Mouse (Mus musculus): ENCODE measurements around the gene B4galt5.

B4galt5 gene

GRCm38 (mm10) chr2:167303196-167303595, 45.8 kb downstream of the B4galt5 start:
- no peak for DNase-seq (ENCODE audit: low spot score)

- DNase-seq (ENCODE audit: low spot score): no peak
Measured at GRCm38 (mm10) chr2:167302641-167303040, 46.3 kb downstream of the B4galt5 start.

DNA sequence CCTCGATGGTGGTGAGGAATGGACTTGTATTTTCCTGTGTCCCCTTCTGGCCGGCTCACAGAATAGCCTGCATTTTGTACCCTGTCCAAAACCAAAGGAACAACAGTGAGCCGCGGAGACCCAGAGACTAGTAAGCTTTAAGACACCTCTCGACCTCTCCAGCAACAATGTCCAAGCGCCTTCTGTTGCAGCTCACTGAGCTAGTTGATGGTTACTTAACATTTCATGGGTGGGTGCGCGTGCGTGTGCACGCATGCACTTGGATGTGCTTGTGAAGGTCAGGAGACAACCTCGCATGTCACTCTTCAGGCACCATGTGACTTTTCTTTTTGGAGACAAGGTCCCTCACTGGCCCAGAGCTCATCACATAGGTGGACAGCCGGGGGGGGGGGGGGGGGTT, 47.0 kb downstream of the B4galt5 start:
- no peak for DNase-seq (ENCODE audit: low spot score)

GRCm38 (mm10) chr2:167301601-167302000, 47.4 kb downstream of the B4galt5 start:
- DNase-seq (ENCODE audit: low spot score): no peak

DNA sequence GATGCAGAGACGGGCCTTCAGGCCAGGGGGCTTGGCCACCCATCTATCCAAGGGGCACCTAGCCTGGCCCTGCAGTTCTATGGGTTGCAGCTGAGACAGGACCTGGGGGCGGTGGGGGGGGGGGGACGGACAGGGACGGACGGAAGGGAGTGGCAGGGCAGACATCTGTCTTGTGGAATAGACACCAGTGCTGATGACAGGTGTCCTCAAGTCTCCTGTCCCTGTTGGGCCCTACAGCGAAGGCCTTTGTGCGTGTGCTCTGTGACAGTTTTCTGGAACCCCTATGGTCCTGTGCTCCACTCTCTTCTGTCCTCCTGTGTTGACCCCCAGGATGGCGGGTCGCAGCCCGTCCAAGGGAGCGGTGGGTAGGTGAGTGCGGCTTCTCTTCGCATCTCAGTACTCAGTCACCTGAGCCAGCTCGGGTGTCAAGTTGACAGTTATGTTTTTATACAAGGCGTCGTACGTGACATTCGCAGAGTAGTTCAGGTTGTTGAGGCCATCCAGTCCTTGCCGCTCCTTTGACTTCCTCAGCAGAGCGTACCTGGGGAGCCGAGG, 48.0 kb downstream of the B4galt5 start:
- DNase-seq (ENCODE audit: low spot score): no peak

DNA sequence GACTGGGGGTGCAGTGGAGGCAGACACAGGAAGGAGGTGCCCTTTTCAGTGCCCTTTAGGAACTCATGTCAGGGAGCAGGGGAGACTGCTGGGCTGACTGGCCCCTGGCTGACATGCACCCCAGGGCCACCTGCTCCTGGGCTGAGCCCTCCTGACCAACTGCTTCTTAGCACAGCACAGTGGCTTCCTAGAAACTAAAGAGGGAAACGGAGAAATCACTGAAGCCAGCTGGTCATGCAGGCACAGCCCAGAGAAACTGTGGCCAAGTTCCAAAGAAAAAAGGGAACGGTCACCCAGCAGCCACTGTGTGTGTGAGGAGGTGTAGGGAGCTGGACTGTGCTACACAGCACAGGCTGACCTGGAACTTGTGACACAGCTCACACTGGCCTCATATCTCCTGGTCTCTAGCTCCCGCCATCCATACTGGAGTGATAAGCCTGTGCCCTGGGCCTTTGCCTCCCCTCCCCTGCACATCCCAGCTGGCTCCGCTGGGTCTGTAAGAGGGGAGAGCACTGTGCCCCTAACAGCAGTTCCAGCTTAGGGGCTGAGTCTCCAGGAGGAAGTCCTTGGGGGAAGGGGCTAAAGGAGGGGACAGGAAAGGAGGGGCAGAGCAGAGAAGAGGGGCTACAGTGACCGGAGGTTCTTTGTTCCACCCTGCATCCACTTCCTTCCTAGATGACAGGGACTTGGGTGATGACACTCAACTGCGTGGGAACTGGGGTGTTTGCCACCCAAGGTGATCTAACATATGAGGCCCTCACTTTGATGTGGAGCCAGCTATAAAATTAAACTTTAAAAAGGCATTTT, 48.9 kb downstream of the B4galt5 start:
- no peak for DNase-seq (ENCODE audit: low spot score)

- DNase-seq (ENCODE audit: low spot score): no peak
Measured at GRCm38 (mm10) chr2:167298729-167299705, 50.0 kb downstream of the B4galt5 start.

- no peak for DNase-seq (ENCODE audit: low spot score)
Measured at GRCm38 (mm10) chr2:167297985-167298384, 51.0 kb downstream of the B4galt5 start.

DNA sequence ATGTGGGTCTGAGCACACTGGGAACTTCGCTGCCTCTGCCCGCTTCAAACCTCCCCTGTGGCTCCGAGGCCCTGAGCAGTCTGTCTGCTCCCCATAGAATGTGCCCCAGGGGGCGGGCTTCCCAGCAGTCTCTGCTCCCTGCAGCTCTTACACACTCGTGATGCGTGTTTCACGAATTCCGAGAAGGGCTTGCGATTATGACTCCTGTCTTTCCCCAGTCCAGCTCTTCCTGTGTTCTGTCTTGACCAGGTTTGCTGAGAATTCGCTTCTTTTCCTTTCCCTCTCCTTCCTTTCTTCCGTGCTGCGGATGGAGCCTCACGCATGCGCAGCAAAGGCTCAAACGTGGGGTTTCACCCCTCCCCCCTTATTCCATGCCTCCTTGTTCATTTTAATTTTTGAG, 54.1 kb downstream of the B4galt5 start:
- no peak for DNase-seq (ENCODE audit: low spot score)

GRCm38 (mm10) chr2:167294216-167294615, 54.8 kb downstream of the B4galt5 start:
- DNase-seq (ENCODE audit: low spot score): no peak

GRCm38 (mm10) chr2:167293289-167294085, 55.5 kb downstream of the B4galt5 start:
- DNase-seq (ENCODE audit: low spot score): no peak

DNA sequence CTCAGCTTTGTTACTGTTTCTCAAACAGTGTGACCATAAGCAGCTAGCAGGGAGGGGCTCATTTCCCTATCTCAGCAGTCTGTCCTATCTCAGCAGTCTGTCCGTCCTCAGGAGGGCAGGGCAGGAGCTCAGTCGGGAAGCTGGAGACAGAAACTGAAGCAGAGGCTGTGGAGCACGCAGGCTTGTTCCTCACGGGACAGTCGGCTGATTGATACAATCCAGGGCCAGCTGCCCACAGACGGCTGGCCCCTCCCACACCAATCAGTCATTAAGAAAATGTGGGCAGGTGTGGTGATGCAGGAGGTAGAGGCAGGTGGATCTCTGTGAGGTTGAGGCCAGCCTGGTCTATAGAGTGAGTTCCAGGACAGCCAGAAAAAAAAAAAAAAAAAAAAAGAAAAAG, 56.1 kb downstream of the B4galt5 start:
- no peak for DNase-seq (ENCODE audit: low spot score)

DNA sequence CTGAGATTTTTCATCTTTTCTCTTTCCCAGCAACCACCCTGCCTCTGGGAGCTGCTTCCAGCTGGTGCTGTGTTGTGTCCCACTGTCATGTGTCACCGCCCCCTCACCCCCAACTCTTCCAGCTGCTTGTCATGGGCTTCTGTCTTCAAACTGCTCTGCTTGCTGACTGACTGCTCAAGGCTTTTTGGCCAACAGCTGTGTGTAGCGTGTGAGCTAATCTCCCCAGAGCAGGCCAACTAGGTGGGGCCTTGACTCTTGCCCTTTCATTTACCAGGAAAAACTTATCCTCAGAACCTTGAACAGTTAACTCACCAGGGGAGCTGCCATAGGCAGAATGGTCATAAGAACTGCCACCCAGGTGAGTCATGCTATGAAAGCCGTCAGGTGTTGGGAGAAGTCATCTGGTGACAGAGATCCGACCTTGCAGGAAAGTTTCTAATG, 56.8 kb downstream of the B4galt5 start:
- no peak for DNase-seq (ENCODE audit: low spot score)

- DNase-seq (ENCODE audit: low spot score): no peak
Measured at GRCm38 (mm10) chr2:167291656-167292055, 57.3 kb downstream of the B4galt5 start.

DNA sequence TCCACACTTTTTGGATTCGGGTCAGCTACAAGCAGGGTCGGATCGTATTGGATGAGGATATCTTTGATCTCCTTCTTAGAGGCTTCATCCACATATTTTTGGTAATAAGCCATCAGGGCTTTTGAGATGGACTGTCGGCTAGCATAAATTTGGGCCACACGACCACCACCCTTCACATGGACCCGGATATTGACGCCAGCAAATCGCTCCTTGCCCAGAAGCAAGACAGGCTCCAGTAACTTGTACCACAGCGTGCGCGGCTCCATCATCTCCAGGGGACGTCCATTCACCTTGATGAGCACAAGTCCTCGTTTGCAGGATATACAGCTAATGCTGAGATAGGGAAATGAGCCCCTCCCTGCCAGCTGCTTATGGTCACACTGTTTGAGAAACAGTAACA, 67.5 kb downstream of the B4galt5 start:
- DNase-seq (ENCODE audit: low spot score): no peak

DNA sequence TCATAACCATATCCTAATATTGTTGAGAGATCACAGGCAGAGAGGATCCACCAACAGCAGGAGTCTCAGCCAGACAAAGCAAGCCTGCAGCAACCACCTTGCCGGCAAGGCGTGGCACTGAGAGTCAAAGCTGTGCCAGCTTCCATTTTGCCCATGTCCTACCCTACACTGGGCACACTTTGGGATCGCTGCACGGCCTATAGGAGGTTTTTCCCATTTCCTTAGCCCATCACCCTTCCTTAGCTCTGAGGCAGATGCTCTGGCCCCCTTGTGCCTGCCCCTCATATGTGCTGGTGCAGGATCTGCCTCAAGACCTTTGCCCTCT, 68.0 kb downstream of the B4galt5 start:
- DNase-seq (ENCODE audit: low spot score): no peak

- peak; percentile 77 for DNase-seq (ENCODE audit: low spot score)
Measured at GRCm38 (mm10) chr2:167280090-167280985, 68.6 kb downstream of the B4galt5 start.

- DNase-seq (ENCODE audit: low spot score): peak; percentile 63
Measured at GRCm38 (mm10) chr2:167278751-167279526, 70.0 kb downstream of the B4galt5 start.

DNA sequence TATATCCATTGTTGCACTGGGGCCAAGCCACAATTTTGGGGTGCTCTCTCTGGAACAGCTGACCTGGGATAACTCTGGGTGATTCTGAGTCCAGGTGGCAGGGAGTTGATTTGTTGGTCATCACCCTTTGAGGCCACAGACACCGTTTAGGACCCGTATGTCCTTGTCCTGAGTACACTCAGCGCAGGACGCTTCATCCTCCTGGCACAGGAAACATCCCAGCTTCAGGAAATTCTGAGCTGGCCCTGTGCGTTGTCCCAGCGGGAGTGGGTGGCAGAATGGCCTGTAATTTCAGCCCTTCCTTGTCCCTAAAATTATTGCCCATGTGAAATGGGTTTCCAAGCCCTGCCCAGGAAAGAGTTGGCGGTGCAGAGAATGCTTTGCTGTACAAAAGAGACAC, 71.0 kb downstream of the B4galt5 start:
- DNase-seq (ENCODE audit: low spot score): no peak

DNA sequence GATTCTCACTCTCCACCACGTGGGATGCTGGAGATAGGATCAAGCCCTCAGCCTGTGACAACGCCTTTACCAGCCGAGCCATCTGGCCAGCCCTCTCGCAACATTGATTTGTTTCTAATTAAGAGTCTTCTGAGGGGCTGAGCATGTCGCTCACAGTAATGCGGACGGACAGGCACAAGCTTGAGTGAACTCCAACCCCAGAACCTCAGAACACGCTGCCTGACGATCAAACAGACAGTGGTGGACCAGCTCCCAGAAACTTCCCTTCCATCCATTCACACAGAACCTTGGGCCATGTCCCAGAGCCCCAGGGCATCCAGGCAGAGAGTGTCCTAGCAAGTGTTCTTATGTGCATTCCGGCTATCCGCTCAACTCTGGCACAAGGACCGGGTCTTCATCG, 72.0 kb downstream of the B4galt5 start:
- no peak for DNase-seq (ENCODE audit: low spot score)

Measured in ovary, postnatal 14 days (tissue).